Mouse (Mus musculus): Measurements from ENCODE around the gene Malrd1. TPM values are rescaled to one million over a fixed set of nuclear protein-coding genes. Genes with fewer than 3 reads are reported as not detected.
A peak's percentile ranks its signal among the peaks of the same experiment; 100 is the strongest.
"Not testable (repeated sequence)": the region's sequence is repeated elsewhere in the genome, so short reads cannot be mapped to it uniquely, and the experiment has no call there.

The Malrd1 gene
- total RNA-seq, 2 experiments from 2014 or later, result 0.09 to 0.14 TPM

GRCm38 (mm10) chr2:16017046-16017445 lies 490.8 kb downstream of the Malrd1 start:
- DNase-seq (ENCODE audit: extremely low spot score in 1 of 2, low spot score in 2 of 2); intact Hi-C loops (cut with DNase I): not testable (repeated sequence)

- intact Hi-C loops (cut with DNase I); DNase-seq (ENCODE audit: extremely low spot score in 1 of 2, low spot score in 2 of 2): not testable (repeated sequence)
Observed at GRCm38 (mm10) chr2:16017719-16018118, 491.4 kb downstream of the Malrd1 start.

- intact Hi-C loops (cut with DNase I), result no loop called here
- DNase-seq (ENCODE audit: extremely low spot score in 1 of 2, low spot score in 2 of 2), result peak in 1 of 2 experiments; percentile 16
Observed at GRCm38 (mm10) chr2:16029752-16030151, 503.5 kb downstream of the Malrd1 start.

- intact Hi-C loops (cut with DNase I), result no loop called here
- DNase-seq (ENCODE audit: extremely low spot score in 1 of 2, low spot score in 2 of 2), result no peak
Observed at GRCm38 (mm10) chr2:16031559-16031958, 505.3 kb downstream of the Malrd1 start.

GRCm38 (mm10) chr2:16032804-16033203 lies 506.5 kb downstream of the Malrd1 start:
- no peak for DNase-seq (ENCODE audit: extremely low spot score in 1 of 2, low spot score in 2 of 2)
- intact Hi-C loops (cut with DNase I), result no loop called here

GRCm38 (mm10) chr2:16110696-16111095 lies 584.4 kb downstream of the Malrd1 start:
- intact Hi-C loops (cut with DNase I), result no loop called here
- DNase-seq (ENCODE audit: extremely low spot score in 1 of 2, low spot score in 2 of 2), result no peak

- intact Hi-C loops (cut with DNase I), result no loop called here
Observed at GRCm38 (mm10) chr2:16113333-16113732, 587.1 kb downstream of the Malrd1 start.

GRCm38 (mm10) chr2:16147999-16148398 lies 621.7 kb downstream of the Malrd1 start:
- DNase-seq (ENCODE audit: extremely low spot score in 1 of 2, low spot score in 2 of 2), result no peak

More at GRCm38 (mm10) chr2:16113333-16113732, 587.1 kb downstream of the Malrd1 start:
- DNase-seq (ENCODE audit: extremely low spot score in 1 of 2, low spot score in 2 of 2), result peak in 1 of 2 experiments; percentile 21

GRCm38 (mm10) chr2:16152623-16153022 lies 626.3 kb downstream of the Malrd1 start:
- intact Hi-C loops (cut with DNase I), result no loop called here
- DNase-seq (ENCODE audit: extremely low spot score in 1 of 2, low spot score in 2 of 2), result no peak

More at GRCm38 (mm10) chr2:16147999-16148398, 621.7 kb downstream of the Malrd1 start:
- intact Hi-C loops (cut with DNase I), result no loop called here

- intact Hi-C loops (cut with DNase I), result no loop called here
- DNase-seq (ENCODE audit: extremely low spot score in 1 of 2, low spot score in 2 of 2), result peak in 1 of 2 experiments; percentile 19
Observed at GRCm38 (mm10) chr2:16163246-16163989, 637.1 kb downstream of the Malrd1 start.

GRCm38 (mm10) chr2:16168611-16169010 lies 642.3 kb downstream of the Malrd1 start:
- intact Hi-C loops (cut with DNase I), result no loop called here

GRCm38 (mm10) chr2:16172086-16172485 lies 645.8 kb downstream of the Malrd1 start:
- intact Hi-C loops (cut with DNase I), result no loop called here
- no peak for DNase-seq (ENCODE audit: extremely low spot score in 1 of 2, low spot score in 2 of 2)

More at GRCm38 (mm10) chr2:16168611-16169010, 642.3 kb downstream of the Malrd1 start:
- no peak for DNase-seq (ENCODE audit: extremely low spot score in 1 of 2, low spot score in 2 of 2)

GRCm38 (mm10) chr2:16173355-16173754 lies 647.1 kb downstream of the Malrd1 start:
- intact Hi-C loops (cut with DNase I), result no loop called here
- DNase-seq (ENCODE audit: extremely low spot score in 1 of 2, low spot score in 2 of 2), result no peak

- intact Hi-C loops (cut with DNase I), result no loop called here
- no peak for DNase-seq (ENCODE audit: extremely low spot score in 1 of 2, low spot score in 2 of 2)
Observed at GRCm38 (mm10) chr2:16182140-16182539, 655.9 kb downstream of the Malrd1 start.

- no peak for DNase-seq (ENCODE audit: extremely low spot score in 1 of 2, low spot score in 2 of 2)
- intact Hi-C loops (cut with DNase I), result no loop called here
Observed at GRCm38 (mm10) chr2:16183158-16183557, 656.9 kb downstream of the Malrd1 start.

GRCm38 (mm10) chr2:16210016-16210415 lies 683.7 kb downstream of the Malrd1 start:
- no peak for DNase-seq (ENCODE audit: extremely low spot score in 1 of 2, low spot score in 2 of 2)
- intact Hi-C loops (cut with DNase I), result no loop called here

- no peak for DNase-seq (ENCODE audit: extremely low spot score in 1 of 2, low spot score in 2 of 2)
- intact Hi-C loops (cut with DNase I), result no loop called here
Observed at GRCm38 (mm10) chr2:16212752-16213151, 686.5 kb downstream of the Malrd1 start.

- DNase-seq (ENCODE audit: extremely low spot score in 1 of 2, low spot score in 2 of 2), result no peak
- intact Hi-C loops (cut with DNase I), result no loop called here
Observed at GRCm38 (mm10) chr2:16214111-16214510, 687.8 kb downstream of the Malrd1 start.

GRCm38 (mm10) chr2:16228187-16228832 lies 702.0 kb downstream of the Malrd1 start:
- intact Hi-C loops (cut with DNase I), result no loop called here
- DNase-seq (ENCODE audit: extremely low spot score in 1 of 2, low spot score in 2 of 2), result peak in 1 of 2 experiments; percentile 2

- intact Hi-C loops (cut with DNase I), result no loop called here
- no peak for DNase-seq (ENCODE audit: extremely low spot score in 1 of 2, low spot score in 2 of 2)
Observed at GRCm38 (mm10) chr2:16240861-16241260, 714.6 kb downstream of the Malrd1 start.
